Mouse (Mus musculus) macrophage (primary cell): ENCODE results near the gene Kcne4. TPM values are rescaled to one million over a fixed set of nuclear protein-coding genes. Genes with fewer than 3 reads are reported as not detected.

ENCODE experiments used
- polyA plus RNA-seq: library from polyadenylated mRNA; stranded (reverse); fragments of 250-400 nt; gene quantifications from 3 replicates; pipeline ENCODE4 v1.2.4, GENCODE M21; 2018; ENCODE audit warnings: inconsistent platforms

Gene Kcne4
- polyA plus RNA-seq, 1 experiment from 2014 or later: not detected

Other genes starting within 250 kb of the Kcne4 start
- 18.9 to 64.8 TPM (median 22.2 TPM) in 3 replicates for gene Acsl3, start 158.9 kb upstream of the Kcne4 start, polyA plus RNA-seq
- 3.4 to 6.5 TPM (median 5.8 TPM) in 3 replicates for gene Utp14b, start 158.7 kb upstream of the Kcne4 start, polyA plus RNA-seq